Comparison of ENCODE assay signal across 8 mouse cellular contexts in genomic region chr4:35156149-35156611, GRCm38 (mm10). TPM values are rescaled to one million over a fixed set of nuclear protein-coding genes. Genes with fewer than 3 reads are reported as not detected.
DNase-seq lines count a peak whose midpoint lies in the region; ATAC-seq and TF ChIP-seq lines count a peak whose summit lies in the region.

No protein-coding gene starts in this region.

- no peaks in the 10 kb centered on the region for H3K36me3 ChIP-seq in heart, embryonic 15.5 days
- H3K36me3 ChIP-seq in kidney, postnatal 0 days (ENCODE audit: insufficient read depth, low read length), result no peaks in the 10 kb centered on the region
- no peaks in the 10 kb centered on the region for H3K36me3 ChIP-seq in lung, embryonic 16.5 days (ENCODE audit: control insufficient read depth, insufficient read depth, low read length)
- no peaks in the 10 kb centered on the region for H3K36me3 ChIP-seq in neural tube, embryonic 15.5 days

- H3K9ac ChIP-seq in heart, embryonic 15.5 days, result peak overlapping the region; percentile 70
- H3K9ac ChIP-seq in kidney, postnatal 0 days (ENCODE audit: low read depth, low read length), result peak overlapping the region; percentile 75
- peak overlapping the region; percentile 69 for H3K9ac ChIP-seq in lung, embryonic 16.5 days (ENCODE audit: low read length)
- H3K9ac ChIP-seq in neural tube, embryonic 15.5 days (replicated peaks), result peak overlapping the region; percentile 54

- peak overlapping the region; percentile 55 for H3K4me3 ChIP-seq in embryonic fibroblast, embryonic 13.5 days (ENCODE audit: insufficient read depth, low read length)
- H3K4me3 ChIP-seq in heart, embryonic 15.5 days, result peak overlapping the region; percentile 65
- H3K4me3 ChIP-seq in kidney, postnatal 0 days (replicated peaks; ENCODE audit: low read depth, low read length), result peak overlapping the region; percentile 61
- H3K4me3 ChIP-seq in lung, embryonic 16.5 days (ENCODE audit: low read length), result peak overlapping the region; percentile 71
- peak overlapping the region; percentile 51 for H3K4me3 ChIP-seq in neural tube, embryonic 15.5 days (replicated peaks)

- peak; percentile 64 for DNase-seq in CD4-positive, CD25-positive, alpha-beta regulatory T cell, adult 2 months (ENCODE audit: low read depth, low spot score)
- DNase-seq in adrenal gland, postnatal 25 days, result peak; percentile 77
- peak; percentile 73 for DNase-seq in kidney, postnatal 0 days (ENCODE audit: low spot score)
- DNase-seq in thymus, postnatal 10 days (ENCODE audit: low spot score in 2 of 2), result peak; percentile 48 to 57

- no peak for TF ChIP-seq CTCF in embryonic fibroblast, embryonic 13.5 days (IDR thresholded peaks at IDR 0.05; ENCODE audit: borderline replicate concordance, insufficient read depth, low read length)
- TF ChIP-seq CTCF in kidney, postnatal 0 days (IDR thresholded peaks at IDR 0.05; ENCODE audit: low read depth), result no peak

- no peak for TF ChIP-seq POLR2A in embryonic fibroblast, embryonic 13.5 days (IDR thresholded peaks at IDR 0.05; ENCODE audit: low read depth, low read length)

- H3K9me3 ChIP-seq in heart, embryonic 15.5 days (replicated peaks), result no peaks in the 10 kb centered on the region
- H3K9me3 ChIP-seq in kidney, postnatal 0 days (replicated peaks; ENCODE audit: low read length), result no peaks in the 10 kb centered on the region
- H3K9me3 ChIP-seq in lung, embryonic 16.5 days (ENCODE audit: control insufficient read depth, low read length), result no peaks in the 10 kb centered on the region
- H3K9me3 ChIP-seq in neural tube, embryonic 15.5 days (replicated peaks), result no peaks in the 10 kb centered on the region

- under 1% methylated on average over 26 of the region's 26 CpGs for WGBS in heart, embryonic 15.5 days
- WGBS in kidney, postnatal 0 days, result under 1% methylated on average over 26 of the region's 26 CpGs
- WGBS in lung, embryonic 16.5 days, result under 1% methylated on average over 26 of the region's 26 CpGs
- under 1% methylated on average over 26 of the region's 26 CpGs for WGBS in neural tube, embryonic 15.5 days

- peaks cover 4% of the 10 kb centered on the region; the same call in 1 of the 2 replicates for H3K4me1 ChIP-seq in embryonic fibroblast, embryonic 13.5 days (ENCODE audit: control insufficient read depth, insufficient read depth, low read length)
- H3K4me1 ChIP-seq in heart, embryonic 15.5 days (replicated peaks), result peaks cover 7% of the 10 kb centered on the region; the same call in 1 of the 2 replicates
- no peaks in the 10 kb centered on the region; the same call in 1 of the 2 replicates for H3K4me1 ChIP-seq in kidney, postnatal 0 days (replicated peaks; ENCODE audit: insufficient read depth, low read length)
- peaks cover 12% of the 10 kb centered on the region for H3K4me1 ChIP-seq in lung, embryonic 16.5 days (replicated peaks; ENCODE audit: control insufficient read depth, insufficient read depth, low read length)
- peaks cover 18% of the 10 kb centered on the region for H3K4me1 ChIP-seq in neural tube, embryonic 15.5 days

- ATAC-seq in heart, embryonic 15.5 days (replicated peaks; ENCODE audit: insufficient number of reproducible peaks, insufficient read depth, low FRiP score, low read depth), result no peak; the same call in 1 of the 2 replicates
- ATAC-seq in kidney, postnatal 0 days (replicated peaks; ENCODE audit: low FRiP score, low read depth), result peak; percentile 62
- peak; percentile 72 for ATAC-seq in lung, embryonic 16.5 days (ENCODE audit: low read depth)
- ATAC-seq in neural tube, embryonic 15.5 days (ENCODE audit: low FRiP score), result peak; percentile 55; the same call in 1 of the 2 replicates

- peaks cover 3% of the 10 kb centered on the region; the same call in 1 of the 2 replicates for H3K27me3 ChIP-seq in heart, embryonic 15.5 days
- H3K27me3 ChIP-seq in kidney, postnatal 0 days (ENCODE audit: insufficient read depth, low read length), result no peaks in the 10 kb centered on the region
- no peaks in the 10 kb centered on the region; the same call in 1 of the 2 replicates for H3K27me3 ChIP-seq in lung, embryonic 16.5 days (ENCODE audit: control insufficient read depth, insufficient read depth, low read depth, low read length)
- H3K27me3 ChIP-seq in neural tube, embryonic 15.5 days (replicated peaks), result peaks cover 6% of the 10 kb centered on the region; the same call in 1 of the 2 replicates

- H3K27ac ChIP-seq in embryonic fibroblast, embryonic 13.5 days (ENCODE audit: insufficient read depth, low read length), result no peak overlapping the region
- H3K27ac ChIP-seq in heart, embryonic 15.5 days, result peak overlapping the region; percentile 47; the same call in 1 of the 2 replicates
- H3K27ac ChIP-seq in kidney, postnatal 0 days, result peak overlapping the region; percentile 87
- H3K27ac ChIP-seq in lung, embryonic 16.5 days (ENCODE audit: low read length), result peak overlapping the region; percentile 71
- 0 out of 2 replicates have a peak overlapping the region, but pooled peaks have one; percentile 41 for H3K27ac ChIP-seq in neural tube, embryonic 15.5 days (replicated peaks)

- H3K4me2 ChIP-seq in heart, embryonic 15.5 days, result peak overlapping the region; percentile 92
- peak overlapping the region; percentile 89 for H3K4me2 ChIP-seq in kidney, postnatal 0 days (ENCODE audit: low read length)
- H3K4me2 ChIP-seq in lung, embryonic 16.5 days (ENCODE audit: low read depth, low read length), result peak overlapping the region; percentile 88
- peak overlapping the region; percentile 97 for H3K4me2 ChIP-seq in neural tube, embryonic 15.5 days

RNA-seq across cellular contexts. Expression of gene Mob3b, which starts 1.1 kb away (rescaled TPM):
- 22.6 and 36.2 TPM in 2 replicates for total RNA-seq in adrenal gland, postnatal 25 days (2021)
- polyA plus RNA-seq in embryonic fibroblast, embryonic 13.5 days (2011; ENCODE audit: insufficient read length, low read depth, missing spikeins), result 0.43 and 1.6 TPM in 2 replicates
- polyA plus RNA-seq in heart, embryonic 15.5 days (2015; fragmentation: Nextera tagmentation; extraction: Ambion mirVana), result 4.1 and 4.8 TPM in 2 replicates
- 13.1 and 13.7 TPM in 2 replicates for polyA plus RNA-seq in kidney, postnatal 0 days (2015; fragmentation: Nextera tagmentation; extraction: Ambion mirVana)
- polyA plus RNA-seq in lung, embryonic 16.5 days (2015; fragmentation: Nextera tagmentation; extraction: Ambion mirVana), result 11.5 and 12.1 TPM in 2 replicates
- polyA plus RNA-seq in neural tube, embryonic 15.5 days (2015; fragmentation: Nextera tagmentation; extraction: Ambion mirVana), result 3.7 and 6.8 TPM in 2 replicates

RNA-seq across cellular contexts. Expression of gene Ifnk, which starts 4.3 kb away (rescaled TPM):
- not detected in 2 replicates for total RNA-seq in adrenal gland, postnatal 25 days (2021)
- not detected in 2 replicates for polyA plus RNA-seq in embryonic fibroblast, embryonic 13.5 days (2011; ENCODE audit: insufficient read length, low read depth, missing spikeins)
- not detected in 2 replicates for polyA plus RNA-seq in heart, embryonic 15.5 days (2015; fragmentation: Nextera tagmentation; extraction: Ambion mirVana)
- not detected in 2 replicates for polyA plus RNA-seq in kidney, postnatal 0 days (2015; fragmentation: Nextera tagmentation; extraction: Ambion mirVana)
- polyA plus RNA-seq in lung, embryonic 16.5 days (2015; fragmentation: Nextera tagmentation; extraction: Ambion mirVana), result not detected in 2 replicates
- not detected in 2 replicates for polyA plus RNA-seq in neural tube, embryonic 15.5 days (2015; fragmentation: Nextera tagmentation; extraction: Ambion mirVana)
